Mouse (Mus musculus): ENCODE data around the gene Tigd3.

- TF ChIP-seq CTCF (IDR thresholded peaks at IDR 0.05; ENCODE audit: low read depth) (no peak), EP300 (IDR thresholded peaks at IDR 0.05; ENCODE audit: low read depth) (no peak)
These were observed 21.4 kb downstream of the Tigd3 start for GRCm38 (mm10) chr19:5872528-5872927.
